Mouse (Mus musculus) CH12.LX (cell line): ENCODE results near the gene Pam.

Experiments
- CHD1 ChIP-seq: IDR thresholded peaks from 2 replicates; pipeline ENCODE4 v1.6.1; 2012; ENCODE audit warnings: low read depth, low read length, improper control_type of control experiment, inconsistent platforms
- CTCF ChIP-seq, 2 experiments: IDR thresholded peaks in 1 of 2; conservative IDR thresholded peaks in 1 of 2; 2 replicates each; pipeline ENCODE4 v1.5.1; 2011 to 2012; ENCODE audit warnings: low read depth in 2 of 2, low read length in 2 of 2, improper control_type of control experiment in 1 of 2, inconsistent platforms in 1 of 2, mild to moderate bottlenecking in 1 of 2, moderate library complexity in 1 of 2
- EP300 ChIP-seq: IDR thresholded peaks from 2 replicates; pipeline ENCODE4 v1.6.1; 2011; ENCODE audit warnings: low read length, improper control_type of control experiment
- HCFC1 ChIP-seq: IDR thresholded peaks from 2 replicates; pipeline ENCODE4 v1.6.1; 2012; ENCODE audit warnings: low read depth, mild to moderate bottlenecking, inconsistent platforms, low read length, improper control_type of control experiment
- JUND ChIP-seq: conservative IDR thresholded peaks from 2 replicates; pipeline ENCODE4 v1.6.1; 2011; ENCODE audit warnings: low read depth, low read length, improper control_type of control experiment
- MAFK ChIP-seq: IDR thresholded peaks from 2 replicates; pipeline ENCODE4 v1.6.1; 2011; ENCODE audit warnings: low read length, improper control_type of control experiment; ENCODE audit not compliant: insufficient replicate concordance
- MAX ChIP-seq: IDR thresholded peaks from 2 replicates; pipeline ENCODE4 v1.6.1; 2011; ENCODE audit warnings: low read length, improper control_type of control experiment
- NELFE ChIP-seq: IDR thresholded peaks from 2 replicates; pipeline ENCODE4 v1.6.1; 2011; ENCODE audit warnings: low read depth, low read length, improper control_type of control experiment
- POLR2A ChIP-seq: IDR thresholded peaks from 2 replicates; pipeline ENCODE4 v1.6.1; 2011; ENCODE audit warnings: low read depth, mild to moderate bottlenecking, improper control_type of control experiment, low read length
- RCOR1 ChIP-seq: conservative IDR thresholded peaks from 2 replicates; pipeline ENCODE4 v1.6.1; 2012; ENCODE audit warnings: low read depth, mild to moderate bottlenecking, inconsistent platforms, low read length, improper control_type of control experiment
- TBP ChIP-seq: conservative IDR thresholded peaks from 2 replicates; pipeline ENCODE4 v1.6.1; 2011; ENCODE audit warnings: low read depth, low read length, improper control_type of control experiment
- UBTF ChIP-seq: IDR thresholded peaks from 2 replicates; pipeline ENCODE4 v1.6.1; 2012; ENCODE audit warnings: low read depth, mild to moderate bottlenecking, inconsistent platforms, low read length, improper control_type of control experiment, moderate library complexity
- ZMIZ1 ChIP-seq: IDR thresholded peaks from 2 replicates; pipeline ENCODE4 v1.6.1; 2012; ENCODE audit warnings: low read depth, mild to moderate bottlenecking, inconsistent platforms, low read length, improper control_type of control experiment
- ZNF384 ChIP-seq: IDR thresholded peaks from 2 replicates; pipeline ENCODE4 v1.6.1; 2012; ENCODE audit warnings: low read depth, low read length, improper control_type of control experiment, inconsistent platforms

DNA sequence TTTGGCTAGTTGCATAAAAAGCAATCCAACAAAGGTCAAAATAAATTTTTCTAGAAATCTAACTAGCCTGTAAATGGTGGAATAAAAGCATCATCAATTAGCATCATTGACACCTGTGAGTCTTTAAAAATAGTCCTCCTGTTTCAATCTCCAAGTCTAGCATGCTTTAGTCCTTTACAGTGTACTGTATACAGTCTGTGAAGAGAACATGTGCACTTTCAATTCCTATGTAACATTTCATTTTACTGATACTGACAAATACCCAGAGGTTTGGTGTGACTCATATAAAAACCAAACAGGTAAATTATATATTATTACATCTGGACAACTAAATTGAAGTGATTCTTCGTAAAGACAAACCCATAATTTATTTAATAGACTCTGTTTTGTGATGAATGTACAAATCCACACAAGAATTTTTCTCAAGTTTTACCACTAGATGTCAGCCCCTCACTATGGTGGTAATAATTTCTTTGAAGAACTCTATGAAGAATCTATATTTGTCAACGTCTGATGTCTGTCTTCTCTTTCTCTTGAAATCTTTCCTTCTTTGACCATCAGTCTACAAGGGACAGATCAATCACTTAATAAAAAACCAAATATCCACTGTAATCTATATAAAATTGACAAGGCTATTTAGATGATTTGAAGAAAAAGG is 286.1 kb downstream of the Pam start:
- TF ChIP-seq POLR2A (no peak), ZNF384 (no peak), UBTF (no peak), CTCF (conservative IDR thresholded peaks at IDR 0.05 in 1 of 2, IDR thresholded peaks at IDR 0.05 in 1 of 2; ENCODE audit: low read depth in 2 of 2, low read length in 2 of 2) (peak in 1 of 2 experiments; percentile 60; a peak in 2 of 4 replicates), NELFE (no peak), EP300 (no peak), MAX (no peak), HCFC1 (no peak), JUND (no peak), CHD1 (no peak), RCOR1 (no peak), TBP (no peak), MAFK (no peak), ZMIZ1 (no peak)
